Mouse (Mus musculus) heart, embryonic 12.5 days (tissue): ENCODE results near the gene Hs3st3b1. TPM values are rescaled to one million over a fixed set of nuclear protein-coding genes. Genes with fewer than 3 reads are reported as not detected.

Experiments
- ATAC-seq: fragments of 200-750 bp; cut with Nextera tagmentation; 2 replicates; pipeline ENCODE4 v1.8.0; 2017; ENCODE audit warnings: moderate TSS enrichment, moderate library complexity; ENCODE audit not compliant: insufficient number of reproducible peaks, low FRiP score
- H3K27ac ChIP-seq: fragments of 300-500 bp; sonication (generic); 2 replicates; pipeline ENCODE4 v1.5.1; 2016; ENCODE audit warnings: mild to moderate bottlenecking, moderate library complexity; ENCODE audit not compliant: poor library complexity, severe bottlenecking
- H3K27me3 ChIP-seq: fragments of 300-500 bp; sonication (generic); replicated peaks from 2 replicates; pipeline ENCODE4 v1.6.1; 2016; ENCODE audit warnings: mild to moderate bottlenecking, moderate library complexity
- H3K36me3 ChIP-seq: fragments of 300-500 bp; sonication (generic); 2 replicates; pipeline ENCODE4 v1.6.1; 2016; ENCODE audit warnings: mild to moderate bottlenecking, moderate library complexity
- H3K4me1 ChIP-seq: fragments of 300-500 bp; sonication (generic); replicated peaks from 2 replicates; pipeline ENCODE4 v1.6.1; 2016; ENCODE audit warnings: mild to moderate bottlenecking
- H3K4me2 ChIP-seq: fragments of 300-500 bp; sonication (generic); 2 replicates; pipeline ENCODE4 v1.6.1; 2016; ENCODE audit warnings: mild to moderate bottlenecking, moderate library complexity
- H3K4me3 ChIP-seq: fragments of 300-500 bp; sonication (generic); 2 replicates; pipeline ENCODE4 v1.5.1; 2016; ENCODE audit warnings: mild to moderate bottlenecking
- H3K9ac ChIP-seq: fragments of 300-500 bp; sonication (generic); 2 replicates; pipeline ENCODE4 v1.6.1; 2016; ENCODE audit warnings: mild to moderate bottlenecking, moderate library complexity
- H3K9me3 ChIP-seq: fragments of 300-500 bp; sonication (generic); replicated peaks from 2 replicates; pipeline ENCODE4 v1.6.1; 2016; ENCODE audit warnings: mild to moderate bottlenecking, moderate library complexity
- WGBS: fragments of 180-500 bp; shearing (Covaris S2); methylation state at CpG from one replicate; pipeline ENCODE4 v1.1.7; 2016; 5-methylcytosine and 5-hydroxymethylcytosine counted together
- polyA plus RNA-seq: library from polyadenylated mRNA; unstranded; fragments of >200 nt; fragmentation: Nextera tagmentation; extraction: Ambion mirVana; gene quantifications from 2 replicates; pipeline ENCODE4 v1.2.1, GENCODE M21; 2016

The Hs3st3b1 gene
- polyA plus RNA-seq: 3.9 and 4.6 TPM in 2 replicates

DNA sequence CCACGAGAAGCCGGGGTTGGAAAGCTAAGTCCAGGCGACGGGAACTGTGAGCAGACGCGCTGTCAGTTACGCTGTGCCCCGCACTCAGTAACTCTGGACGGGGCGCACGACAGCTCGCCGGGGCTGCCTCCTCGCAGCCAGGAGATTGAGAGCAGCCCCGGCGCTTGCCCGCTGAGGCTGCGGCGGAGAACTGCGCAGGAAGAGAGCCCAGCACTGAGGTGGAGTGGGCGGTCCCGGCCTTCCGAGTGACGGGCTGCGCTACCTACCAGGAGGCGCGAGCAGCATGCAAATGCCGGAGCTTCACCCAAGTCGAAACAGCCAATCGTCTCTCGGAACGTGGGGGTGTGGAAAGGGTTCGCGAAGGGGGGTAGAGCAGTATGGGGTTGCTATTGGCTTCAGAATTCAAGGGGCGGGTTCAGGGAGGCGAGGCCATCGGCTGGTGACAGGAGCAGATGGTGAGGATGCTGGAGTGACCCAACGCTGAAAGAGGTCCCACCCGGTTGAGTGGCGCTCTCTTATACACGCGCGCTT is at the start of gene Hs3st3b1:
Gene Hs3st3b1 (minus strand): TSS at position 200 of the 531 bp plus-strand sequence.
- Histone ChIP-seq H3K9ac (peak within 1 kb of the TSS; percentile 78), H3K4me3 (peak within 1 kb of the TSS; percentile 65), H3K27ac (no peak within 1 kb of the TSS), H3K36me3 (no peaks in the 10 kb centered on the region), H3K4me2 (peak within 1 kb of the TSS; percentile 99), H3K4me1 (peaks cover 41% of the 10 kb centered on the region), H3K27me3 (peaks cover 43% of the 10 kb centered on the region), H3K9me3 (no peaks in the 10 kb centered on the region)
- WGBS: under 1% methylated on average over 43 of the region's 43 CpGs
- peak; percentile 91 for ATAC-seq

DNA sequence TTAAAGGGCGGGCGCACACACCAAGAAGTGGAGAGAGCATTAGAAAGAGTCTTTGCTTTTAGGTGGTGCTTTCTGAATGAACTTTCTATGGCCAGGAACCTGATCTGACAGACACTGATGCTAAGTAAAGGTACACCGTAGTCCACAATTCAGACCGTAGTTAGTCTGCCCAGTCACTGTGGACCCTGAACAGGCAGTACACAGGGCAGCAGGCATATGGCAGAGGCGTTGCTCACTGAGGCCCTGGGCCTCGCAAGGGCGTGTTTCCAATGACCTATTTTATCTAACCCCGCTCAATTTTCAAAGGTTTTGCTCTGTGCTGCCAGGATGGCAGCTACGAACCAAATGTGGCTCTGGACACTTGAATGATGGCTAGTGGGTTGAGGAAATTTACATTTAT is 49.4 kb upstream of the Hs3st3b1 start:
- peaks cover 28% of the 10 kb centered on the region for H3K36me3 ChIP-seq
- WGBS: 88% methylated on average over 9 of the region's 9 CpGs
- no peak for ATAC-seq
- peaks cover 23% of the 10 kb centered on the region for H3K4me1 ChIP-seq
- no peak overlapping the region for H3K4me3 ChIP-seq
- no peaks in the 10 kb centered on the region for H3K9me3 ChIP-seq
- no peak overlapping the region for H3K4me2 ChIP-seq
- H3K27ac ChIP-seq: no peak overlapping the region
- no peaks in the 10 kb centered on the region; the same call in 1 of the 2 replicates for H3K27me3 ChIP-seq
- no peak overlapping the region for H3K9ac ChIP-seq

GRCm38 (mm10) chr11:63970818-63971217 is 48.7 kb upstream of the Hs3st3b1 start:
- no peak for ATAC-seq
- H3K4me3 ChIP-seq: no peak overlapping the region
- H3K9me3 ChIP-seq: no peaks in the 10 kb centered on the region
- H3K9ac ChIP-seq: no peak overlapping the region
- H3K27me3 ChIP-seq: no peaks in the 10 kb centered on the region; the same call in 1 of the 2 replicates
- H3K4me1 ChIP-seq: peaks cover 26% of the 10 kb centered on the region
- peaks cover 25% of the 10 kb centered on the region for H3K36me3 ChIP-seq
- H3K4me2 ChIP-seq: no peak overlapping the region
- 93% methylated on average over 6 of the region's 6 CpGs for WGBS
- no peak overlapping the region for H3K27ac ChIP-seq

GRCm38 (mm10) chr11:63969205-63969910 is 47.3 kb upstream of the Hs3st3b1 start:
- Histone ChIP-seq H3K9ac (no peak overlapping the region), H3K9me3 (no peaks in the 10 kb centered on the region), H3K27me3 (no peaks in the 10 kb centered on the region; the same call in 1 of the 2 replicates), H3K36me3 (peaks cover 20% of the 10 kb centered on the region), H3K27ac (no peak overlapping the region), H3K4me2 (no peak overlapping the region), H3K4me1 (peaks cover 32% of the 10 kb centered on the region), H3K4me3 (no peak overlapping the region)
- 55% methylated on average over 11 of the region's 11 CpGs for WGBS
- ATAC-seq: no peak

GRCm38 (mm10) chr11:63968388-63969035 is 46.4 kb upstream of the Hs3st3b1 start:
- Histone ChIP-seq H3K27ac (no peak overlapping the region), H3K27me3 (no peaks in the 10 kb centered on the region; the same call in 1 of the 2 replicates), H3K4me3 (no peak overlapping the region), H3K4me1 (peaks cover 32% of the 10 kb centered on the region), H3K9ac (no peak overlapping the region), H3K9me3 (no peaks in the 10 kb centered on the region), H3K36me3 (peaks cover 20% of the 10 kb centered on the region), H3K4me2 (no peak overlapping the region)
- ATAC-seq: no peak
- 18% methylated on average over 3 of the region's 3 CpGs for WGBS

GRCm38 (mm10) chr11:63967641-63968387 is 45.7 kb upstream of the Hs3st3b1 start:
- WGBS: 72% methylated on average over 9 of the region's 9 CpGs
- Histone ChIP-seq H3K4me3 (no peak overlapping the region), H3K27me3 (no peaks in the 10 kb centered on the region; the same call in 1 of the 2 replicates), H3K9ac (no peak overlapping the region), H3K36me3 (peaks cover 19% of the 10 kb centered on the region), H3K27ac (no peak overlapping the region), H3K9me3 (no peaks in the 10 kb centered on the region), H3K4me2 (no peak overlapping the region), H3K4me1 (peaks cover 32% of the 10 kb centered on the region)
- no peak for ATAC-seq

GRCm38 (mm10) chr11:63965437-63965836 is 43.3 kb upstream of the Hs3st3b1 start:
- Histone ChIP-seq H3K4me3 (no peak overlapping the region), H3K27me3 (no peaks in the 10 kb centered on the region; the same call in 1 of the 2 replicates), H3K36me3 (peaks cover 12% of the 10 kb centered on the region), H3K27ac (no peak overlapping the region), H3K9me3 (no peaks in the 10 kb centered on the region), H3K4me2 (no peak overlapping the region), H3K4me1 (peaks cover 32% of the 10 kb centered on the region), H3K9ac (no peak overlapping the region)
- WGBS: 53% methylated on average over 5 of the region's 5 CpGs
- no peak for ATAC-seq

DNA sequence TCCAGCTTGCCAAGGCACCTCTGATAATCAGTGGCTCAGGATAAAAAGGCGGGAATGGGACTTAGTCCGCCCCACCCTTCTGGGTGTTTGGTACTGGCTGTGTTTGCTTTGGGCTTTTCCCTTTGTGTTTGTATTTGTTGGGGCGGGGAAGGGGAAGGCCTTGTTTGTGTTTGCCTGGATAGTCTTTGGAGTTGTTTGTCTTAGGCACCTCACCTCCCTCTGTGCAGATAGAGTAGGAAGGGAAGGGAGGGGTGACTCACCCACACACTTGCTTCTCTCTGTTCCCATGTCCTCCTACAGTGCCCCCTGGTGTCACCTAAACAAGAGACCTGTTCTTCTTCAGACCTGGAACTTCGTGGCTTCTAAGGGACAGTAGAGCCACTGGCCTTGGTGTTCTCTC is 35.1 kb upstream of the Hs3st3b1 start:
- no peak overlapping the region for H3K27ac ChIP-seq
- H3K27me3 ChIP-seq: peaks cover 10% of the 10 kb centered on the region; the same call in 1 of the 2 replicates
- no peak for ATAC-seq

DNA sequence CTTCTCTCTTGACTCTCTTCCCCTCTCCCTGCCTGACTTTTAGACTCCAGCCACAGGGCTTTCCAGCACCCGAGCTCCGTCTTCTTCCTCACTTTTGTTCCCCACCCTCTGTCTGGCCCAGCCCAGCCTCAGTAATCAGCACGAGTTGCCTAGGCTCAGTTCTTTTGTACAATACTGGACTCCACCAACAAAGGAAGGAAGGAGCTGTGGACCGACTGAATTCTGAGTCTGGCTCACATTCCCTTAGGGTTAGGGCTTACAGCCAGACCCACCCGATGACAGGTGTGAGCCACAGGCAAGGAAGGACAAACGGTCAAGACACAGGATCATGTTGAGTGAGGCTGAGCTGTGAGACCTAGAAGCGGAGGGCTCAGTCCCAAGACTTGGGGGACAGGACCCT is 34.7 kb upstream of the Hs3st3b1 start:
- no peak overlapping the region for H3K9ac ChIP-seq
- peaks cover 10% of the 10 kb centered on the region; the same call in 1 of the 2 replicates for H3K27me3 ChIP-seq
- H3K4me2 ChIP-seq: no peak overlapping the region
- peaks cover 11% of the 10 kb centered on the region for H3K4me1 ChIP-seq
- no peak overlapping the region for H3K4me3 ChIP-seq
- H3K36me3 ChIP-seq: no peaks in the 10 kb centered on the region
- ATAC-seq: no peak
- no peak overlapping the region for H3K27ac ChIP-seq
- WGBS: 21% methylated on average over 7 of the region's 7 CpGs
- no peaks in the 10 kb centered on the region for H3K9me3 ChIP-seq

More for the DNA sequence above, 35.1 kb upstream of the Hs3st3b1 start:
- Histone ChIP-seq H3K9me3 (no peaks in the 10 kb centered on the region), H3K36me3 (no peaks in the 10 kb centered on the region), H3K4me2 (no peak overlapping the region), H3K4me3 (no peak overlapping the region), H3K9ac (no peak overlapping the region), H3K4me1 (peaks cover 6% of the 10 kb centered on the region)
- 37% methylated on average over 4 of the region's 4 CpGs for WGBS

GRCm38 (mm10) chr11:63953887-63954286 is 31.8 kb upstream of the Hs3st3b1 start:
- Histone ChIP-seq H3K4me3 (no peak overlapping the region), H3K36me3 (no peaks in the 10 kb centered on the region), H3K27ac (no peak overlapping the region), H3K27me3 (peaks cover 23% of the 10 kb centered on the region), H3K4me2 (no peak overlapping the region), H3K4me1 (peaks cover 13% of the 10 kb centered on the region), H3K9me3 (no peaks in the 10 kb centered on the region), H3K9ac (no peak overlapping the region)
- 71% methylated on average over 2 of the region's 2 CpGs for WGBS
- ATAC-seq: no peak
